Mouse (Mus musculus) forebrain, embryonic 16.5 days (tissue): Measurements from ENCODE around the gene Rwdd4a. TPM values are rescaled to one million over a fixed set of nuclear protein-coding genes. Genes with fewer than 3 reads are reported as not detected.

Experiments
- ATAC-seq: fragments of 200-750 bp; cut with Nextera tagmentation; 2 replicates; pipeline ENCODE4 v1.8.0; 2017; ENCODE audit warnings: mild to moderate bottlenecking, moderate library complexity
- H3K27ac ChIP-seq: fragments of 300-500 bp; sonication (generic); 2 replicates; pipeline ENCODE4 v1.5.1; 2014; ENCODE audit warnings: low read length, control low read depth
- H3K27me3 ChIP-seq: fragments of 300-500 bp; sonication (generic); replicated peaks from 2 replicates; pipeline ENCODE4 v1.6.1; 2014; ENCODE audit warnings: low read length; ENCODE audit not compliant: control insufficient read depth, insufficient read depth
- H3K36me3 ChIP-seq: fragments of 300-500 bp; sonication (generic); 2 replicates; pipeline ENCODE4 v1.6.1; 2014; ENCODE audit not compliant: control insufficient read depth, insufficient read depth
- H3K4me1 ChIP-seq: fragments of 300-500 bp; sonication (generic); replicated peaks from 2 replicates; pipeline ENCODE4 v1.6.1; 2014; ENCODE audit warnings: low read length; ENCODE audit not compliant: control insufficient read depth, insufficient read depth
- H3K4me2 ChIP-seq: fragments of 300-500 bp; sonication (generic); 2 replicates; pipeline ENCODE4 v1.6.1; 2014; ENCODE audit warnings: mild to moderate bottlenecking, low read length, control low read depth
- H3K4me3 ChIP-seq: fragments of 300-500 bp; sonication (generic); replicated peaks from 2 replicates; pipeline ENCODE4 v1.5.1; 2014; ENCODE audit warnings: mild to moderate bottlenecking, low read length, control low read depth
- H3K9ac ChIP-seq: fragments of 300-500 bp; sonication (generic); replicated peaks from 2 replicates; pipeline ENCODE4 v1.6.1; 2014; ENCODE audit warnings: low read depth, low read length, control low read depth
- H3K9me3 ChIP-seq: fragments of 300-500 bp; sonication (generic); 2 replicates; pipeline ENCODE4 v1.6.1; 2016; ENCODE audit warnings: low read length; ENCODE audit not compliant: control insufficient read depth
- WGBS: fragments of 180-500 bp; shearing (Covaris S2); extraction: QIAGEN DNeasy Blood & Tissue Kit; methylation state at CpG from one replicate; pipeline ENCODE4 v1.1.7; 2014; 5-methylcytosine and 5-hydroxymethylcytosine counted together
- polyA plus RNA-seq: library from polyadenylated mRNA; unstranded; fragments of >200 nt; fragmentation: Nextera tagmentation; extraction: Ambion mirVana; gene quantifications from 2 replicates; pipeline ENCODE4 v1.2.1, GENCODE M21; 2015

Rwdd4a gene
- polyA plus RNA-seq, 1 experiment from 2014 or later = 33.4 TPM

GRCm38 (mm10) chr8:47566551-47566950, 33.1 kb downstream of the Rwdd4a start:
- Histone ChIP-seq H3K27ac (no peak overlapping the region), H3K4me3 (no peak overlapping the region), H3K27me3 (no peaks in the 10 kb centered on the region), H3K9me3 (no peaks in the 10 kb centered on the region), H3K4me2 (no peak overlapping the region), H3K36me3 (no peaks in the 10 kb centered on the region), H3K4me1 (no peaks in the 10 kb centered on the region), H3K9ac (no peak overlapping the region)
- WGBS = 69% methylated on average over 6 of the region's 6 CpGs
- ATAC-seq = no peak

DNA sequence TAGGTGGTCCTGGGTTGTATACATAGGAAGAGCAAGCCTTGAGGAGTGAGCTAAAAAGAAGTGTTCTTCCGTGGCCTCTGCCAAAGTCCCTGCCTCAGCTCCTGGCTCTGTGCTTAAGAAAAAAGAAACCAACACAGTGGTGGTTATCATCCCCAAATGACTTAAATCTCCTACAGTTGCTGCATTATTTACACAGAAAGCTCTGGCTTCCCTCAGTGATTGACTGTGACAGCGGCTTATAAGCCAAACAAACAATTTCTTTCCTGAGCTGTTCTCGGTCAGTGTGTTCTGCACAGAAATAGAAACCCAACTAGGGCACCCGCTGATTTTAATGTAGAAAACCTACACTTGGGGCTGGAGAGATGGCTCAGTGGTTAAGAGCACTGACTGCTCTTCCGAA, 34.6 kb downstream of the Rwdd4a start:
- Histone ChIP-seq H3K9ac (no peak overlapping the region), H3K4me1 (no peaks in the 10 kb centered on the region), H3K4me3 (no peak overlapping the region), H3K4me2 (no peak overlapping the region), H3K27me3 (no peaks in the 10 kb centered on the region), H3K27ac (no peak overlapping the region), H3K9me3 (no peaks in the 10 kb centered on the region), H3K36me3 (no peaks in the 10 kb centered on the region)
- WGBS = 84% methylated on average over 5 of the region's 5 CpGs
- no peak for ATAC-seq

- ATAC-seq = no peak
- H3K27me3 ChIP-seq = no peaks in the 10 kb centered on the region
- no peaks in the 10 kb centered on the region for H3K9me3 ChIP-seq
- 83% methylated on average over 6 of the region's 6 CpGs for WGBS
- no peaks in the 10 kb centered on the region for H3K36me3 ChIP-seq
- H3K4me2 ChIP-seq = no peak overlapping the region
- H3K4me1 ChIP-seq = no peaks in the 10 kb centered on the region
- no peak overlapping the region for H3K27ac ChIP-seq
- no peak overlapping the region for H3K9ac ChIP-seq
- no peak overlapping the region for H3K4me3 ChIP-seq
Measured at GRCm38 (mm10) chr8:47570161-47570560, 36.7 kb downstream of the Rwdd4a start.

DNA sequence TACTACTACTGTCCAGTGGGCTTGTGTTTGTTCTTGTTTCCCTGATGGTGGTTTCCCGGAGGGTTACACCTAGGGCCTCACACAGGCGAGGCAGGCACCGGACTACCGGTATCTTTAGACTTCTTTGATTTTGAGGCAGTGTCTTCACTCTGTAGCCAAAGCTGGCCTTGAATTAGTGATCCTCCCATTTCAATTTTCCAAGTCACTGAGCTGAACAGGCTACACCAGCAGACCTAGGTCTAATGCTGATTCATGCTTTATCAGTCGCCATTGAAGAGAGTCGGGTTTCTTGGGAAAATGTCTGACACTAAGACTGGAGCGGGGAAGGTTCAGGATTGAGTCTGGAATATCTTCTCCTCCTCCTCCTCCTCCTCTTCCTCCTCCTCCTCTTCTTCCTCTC, 40.0 kb downstream of the Rwdd4a start:
- H3K4me2 ChIP-seq = no peak overlapping the region
- ATAC-seq = no peak
- no peaks in the 10 kb centered on the region for H3K27me3 ChIP-seq
- no peak overlapping the region for H3K27ac ChIP-seq
- no peak overlapping the region for H3K4me3 ChIP-seq
- H3K9me3 ChIP-seq = no peaks in the 10 kb centered on the region
- no peak overlapping the region for H3K9ac ChIP-seq
- no peaks in the 10 kb centered on the region for H3K36me3 ChIP-seq
- 91% methylated on average over 7 of the region's 7 CpGs for WGBS
- H3K4me1 ChIP-seq = no peaks in the 10 kb centered on the region

GRCm38 (mm10) chr8:47581454-47581853, 48.0 kb downstream of the Rwdd4a start:
- Histone ChIP-seq H3K27ac (no peak overlapping the region), H3K4me2 (no peak overlapping the region), H3K4me3 (no peak overlapping the region), H3K36me3 (no peaks in the 10 kb centered on the region), H3K4me1 (no peaks in the 10 kb centered on the region), H3K9ac (no peak overlapping the region), H3K9me3 (no peaks in the 10 kb centered on the region), H3K27me3 (no peaks in the 10 kb centered on the region)
- peak; percentile 73 for ATAC-seq
- WGBS = 69% methylated on average over 7 of the region's 7 CpGs

- no peaks in the 10 kb centered on the region for H3K4me1 ChIP-seq
- 95% methylated on average over 5 of the region's 5 CpGs for WGBS
- ATAC-seq = no peak
Measured at GRCm38 (mm10) chr8:47588616-47589015, 55.2 kb downstream of the Rwdd4a start.

GRCm38 (mm10) chr8:47590400-47590799, 56.9 kb downstream of the Rwdd4a start:
- no peaks in the 10 kb centered on the region for H3K4me1 ChIP-seq
- H3K9me3 ChIP-seq = no peaks in the 10 kb centered on the region
- H3K4me2 ChIP-seq = peak overlapping the region; percentile 14; the same call in 1 of the 2 replicates
- H3K27me3 ChIP-seq = no peaks in the 10 kb centered on the region
- H3K27ac ChIP-seq = no peak overlapping the region
- WGBS = 57% methylated on average over 10 of the region's 10 CpGs
- H3K4me3 ChIP-seq = no peak overlapping the region
- no peak overlapping the region for H3K9ac ChIP-seq
- peak; percentile 54; the same call in 1 of the 2 replicates for ATAC-seq
- H3K36me3 ChIP-seq = no peaks in the 10 kb centered on the region

More at GRCm38 (mm10) chr8:47588616-47589015, 55.2 kb downstream of the Rwdd4a start:
- no peak overlapping the region for H3K27ac ChIP-seq
- H3K4me2 ChIP-seq = no peak overlapping the region
- H3K9ac ChIP-seq = no peak overlapping the region
- H3K27me3 ChIP-seq = no peaks in the 10 kb centered on the region
- H3K4me3 ChIP-seq = no peak overlapping the region
- H3K9me3 ChIP-seq = no peaks in the 10 kb centered on the region
- no peaks in the 10 kb centered on the region for H3K36me3 ChIP-seq

DNA sequence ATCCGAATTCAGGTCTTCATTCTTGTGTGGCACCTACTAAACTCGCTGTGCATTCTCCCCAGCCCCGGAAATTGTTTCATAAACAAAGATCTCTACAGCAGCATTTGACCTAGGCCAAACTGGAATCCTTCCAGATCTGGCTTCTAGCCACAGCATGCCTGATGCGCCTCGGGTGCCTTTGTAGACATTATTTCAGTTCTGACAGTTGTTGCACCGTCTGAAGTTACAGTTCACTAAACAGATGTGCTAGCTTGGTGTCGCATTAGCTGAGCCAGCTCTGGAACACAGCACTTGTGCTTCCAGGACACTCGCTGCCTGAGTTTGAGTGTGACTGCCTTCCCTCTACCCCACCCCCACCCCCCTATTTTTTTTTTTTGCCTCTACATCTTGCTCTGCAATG, 67.2 kb downstream of the Rwdd4a start:
- Histone ChIP-seq H3K4me3 (no peak overlapping the region), H3K4me1 (no peaks in the 10 kb centered on the region), H3K27ac (no peak overlapping the region), H3K27me3 (no peaks in the 10 kb centered on the region), H3K9me3 (no peaks in the 10 kb centered on the region), H3K36me3 (no peaks in the 10 kb centered on the region), H3K9ac (no peak overlapping the region), H3K4me2 (no peak overlapping the region)
- 60% methylated on average over 8 of the region's 8 CpGs for WGBS
- ATAC-seq = no peak
